Mouse (Mus musculus) frontal cortex, postnatal 10 days (tissue): ENCODE results near the gene Gtf3c5.

Experiments
- DNase-seq, 2 experiments: peaks; one replicate each; pipeline ENCODE4 v3.0.0; 2022; ENCODE audit warnings: low spot score in 2 of 2, mixed read lengths in 1 of 2

Gene Gtf3c5

GRCm38 (mm10) chr2:28534436-28535262, 48.9 kb downstream of the Gtf3c5 start:
- DNase-seq = no peak

DNA sequence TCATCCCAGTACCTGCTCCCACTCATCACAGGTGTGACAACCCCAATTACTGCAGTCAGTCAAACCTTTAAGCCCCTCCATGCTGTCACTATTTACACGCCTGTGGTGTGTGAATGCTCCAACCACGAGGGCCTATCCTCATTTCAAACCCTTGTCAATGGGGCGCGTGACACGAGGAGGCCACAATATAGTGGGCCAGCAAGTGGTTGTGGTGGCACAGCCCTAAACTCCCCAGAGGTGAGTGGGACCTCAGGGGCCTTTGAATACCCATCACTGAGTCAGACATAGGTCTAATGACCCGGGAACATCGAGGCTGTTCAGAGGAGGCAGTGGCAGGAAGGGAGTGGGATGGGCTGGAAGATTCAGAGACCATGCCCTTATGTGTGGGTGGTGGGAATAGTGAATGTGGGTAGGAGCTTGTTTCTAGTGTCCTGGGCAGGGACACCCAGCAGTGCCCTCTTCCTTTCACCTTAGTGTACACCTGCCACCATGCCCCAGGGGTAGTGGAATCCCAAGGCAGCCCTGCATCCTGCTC, 49.6 kb downstream of the Gtf3c5 start:
- no peak for DNase-seq

DNA sequence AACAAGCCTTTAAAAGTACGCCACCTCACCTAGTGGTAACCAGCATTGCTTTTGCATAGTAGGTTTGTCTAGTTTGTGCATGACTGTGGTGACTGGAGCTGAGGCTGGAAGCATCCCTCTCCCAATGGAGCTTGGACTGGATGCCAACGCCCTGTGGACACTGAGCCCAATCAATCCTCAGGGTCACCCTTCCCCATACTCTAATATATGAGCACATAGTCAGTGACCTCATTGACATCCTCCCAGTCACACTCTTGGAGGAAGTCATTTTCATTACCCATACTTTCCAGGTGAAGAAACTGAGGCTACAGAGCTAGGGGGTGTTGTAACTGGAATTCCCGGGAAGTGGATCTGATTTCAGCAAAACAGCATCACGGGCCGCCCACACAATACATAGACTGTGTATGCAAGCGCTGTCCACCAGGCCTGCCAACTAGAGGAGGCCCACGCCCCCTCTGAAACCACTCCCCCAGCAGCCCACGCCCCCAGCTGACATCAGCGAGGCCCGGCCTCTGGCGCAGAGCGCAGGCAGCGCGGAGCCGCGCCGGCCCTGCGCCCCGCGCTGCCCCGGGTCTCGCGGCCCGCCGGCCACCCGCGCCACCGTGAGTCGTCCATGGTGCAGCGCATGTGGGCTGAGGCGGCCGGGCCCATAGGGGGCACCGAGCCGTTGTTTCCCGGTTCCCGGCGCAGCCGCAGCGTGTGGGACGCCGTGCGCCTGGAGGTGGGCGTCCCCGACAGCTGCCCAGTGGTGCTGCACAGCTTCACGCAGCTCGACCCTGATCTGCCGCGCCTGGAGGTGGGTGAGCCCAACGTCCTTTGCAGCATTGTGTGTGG, 50.4 kb downstream of the Gtf3c5 start:
- peak; percentile 81 to 85 for DNase-seq

- no peak for DNase-seq
Measured at GRCm38 (mm10) chr2:28530311-28530710, 53.2 kb downstream of the Gtf3c5 start.

DNA sequence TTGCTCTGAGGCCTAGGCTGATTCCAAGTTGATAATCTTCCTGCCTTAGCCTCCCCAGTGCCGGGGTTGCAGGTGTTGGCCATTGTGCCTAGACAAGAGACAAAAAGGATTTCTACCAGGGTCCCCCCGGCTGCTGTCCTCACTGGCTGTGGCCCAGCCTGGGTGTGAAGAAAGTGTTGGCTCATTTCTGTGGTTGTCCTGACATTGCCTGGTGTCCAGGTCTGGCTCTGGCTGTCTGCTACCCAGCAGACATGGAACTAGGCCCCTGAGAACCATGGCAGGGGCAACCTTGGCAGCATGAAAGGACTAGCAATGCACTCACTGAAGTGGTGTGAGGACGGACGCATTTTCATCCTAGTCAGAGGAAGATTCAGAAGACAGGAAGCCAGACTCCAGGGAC, 53.7 kb downstream of the Gtf3c5 start:
- no peak for DNase-seq

DNA sequence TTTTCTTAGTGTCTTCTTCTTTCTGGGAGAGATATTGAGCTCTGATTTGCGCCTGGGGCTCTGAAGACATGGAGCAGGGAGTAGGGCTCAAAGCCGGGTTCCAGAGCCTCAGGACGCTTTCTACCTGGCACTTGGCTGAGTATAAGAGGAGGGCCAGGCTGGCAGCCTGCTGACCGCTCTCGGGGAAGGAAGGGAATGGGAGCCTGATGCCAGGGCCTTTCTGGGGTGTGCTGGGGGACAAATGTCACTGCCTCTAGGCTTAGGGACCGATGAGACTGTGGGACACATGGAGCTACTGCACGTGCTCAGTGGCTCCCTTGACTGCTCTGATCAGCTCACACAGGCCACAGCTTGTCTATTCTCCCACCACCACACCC, 55.2 kb downstream of the Gtf3c5 start:
- DNase-seq = no peak

GRCm38 (mm10) chr2:28527436-28528353, 55.9 kb downstream of the Gtf3c5 start:
- DNase-seq = no peak

DNA sequence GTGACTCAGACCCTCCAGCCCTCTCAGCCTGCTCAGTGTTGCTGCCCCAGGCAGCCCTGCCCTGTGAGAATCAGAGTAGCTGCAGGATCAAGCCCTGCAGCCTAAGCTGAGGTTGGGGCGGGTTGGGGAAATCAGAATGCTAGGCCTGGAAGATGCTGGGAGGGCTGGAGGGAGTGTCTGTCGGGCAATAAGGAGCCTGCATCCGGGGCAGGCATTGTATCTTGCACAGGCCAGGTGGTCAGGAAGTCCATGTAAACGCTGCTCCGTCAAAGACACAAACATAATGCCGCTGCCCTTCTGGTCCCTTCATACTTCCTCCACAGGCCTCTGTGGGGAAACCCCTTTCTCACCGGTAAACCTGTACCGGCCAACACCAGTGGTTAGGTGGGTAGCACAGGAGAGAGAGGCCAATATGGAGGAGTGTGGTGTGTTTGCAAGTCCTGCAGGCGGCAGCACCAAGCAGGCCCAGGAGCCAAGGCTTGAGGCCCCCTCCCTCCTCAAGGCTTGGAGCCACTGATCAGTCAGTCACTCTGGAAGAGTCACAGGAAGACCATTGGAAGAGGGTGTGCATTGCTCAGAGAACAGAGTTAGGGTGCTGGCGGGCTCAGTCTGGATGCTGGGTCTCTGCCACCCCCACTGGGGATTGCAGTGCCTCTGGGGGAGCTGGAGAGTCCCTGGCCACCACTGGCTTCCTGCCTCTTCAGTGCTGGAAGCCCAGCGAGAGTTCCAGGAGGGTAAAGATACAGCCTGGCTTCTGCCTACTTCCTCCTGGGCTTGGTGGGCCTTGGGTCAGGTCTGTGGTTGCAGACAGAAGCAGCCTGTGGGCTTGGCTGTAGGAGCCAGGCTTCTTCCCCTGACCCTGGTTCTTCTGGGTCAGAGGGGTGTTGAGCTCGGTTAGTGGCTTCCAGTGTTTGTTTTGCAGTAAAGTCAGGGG, 57.3 kb downstream of the Gtf3c5 start:
- peak in 1 of 2 experiments; percentile 33 for DNase-seq

- peak in 1 of 2 experiments; percentile 44 for DNase-seq
Measured at GRCm38 (mm10) chr2:28525219-28525942, 58.2 kb downstream of the Gtf3c5 start.

GRCm38 (mm10) chr2:28524406-28524805, 59.1 kb downstream of the Gtf3c5 start:
- no peak for DNase-seq

GRCm38 (mm10) chr2:28523643-28524117, 59.9 kb downstream of the Gtf3c5 start:
- peak; percentile 86 to 87 for DNase-seq

DNA sequence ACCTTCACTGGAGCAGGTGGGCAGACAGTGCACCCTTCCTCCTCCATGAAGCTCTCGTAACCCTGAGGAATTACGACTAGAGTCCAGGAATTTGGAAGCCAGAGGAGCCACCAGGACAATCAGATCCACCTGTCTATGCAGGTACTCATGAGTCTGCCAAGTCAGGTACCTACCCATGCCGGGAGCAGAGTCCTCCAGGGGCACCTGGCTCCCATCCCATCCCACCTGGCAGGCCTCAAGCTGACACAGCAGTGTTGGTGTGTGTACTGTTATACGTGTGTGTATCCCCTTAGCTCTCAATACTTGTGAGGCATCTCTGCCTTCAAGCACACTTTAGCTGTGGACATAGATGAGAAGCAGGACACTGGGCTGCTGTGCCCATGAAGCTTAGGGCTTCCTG, 61.4 kb downstream of the Gtf3c5 start:
- no peak for DNase-seq

- peak; percentile 45 to 75 for DNase-seq
Measured at GRCm38 (mm10) chr2:28521571-28522151, 61.9 kb downstream of the Gtf3c5 start.

GRCm38 (mm10) chr2:28520581-28520980, 63.0 kb downstream of the Gtf3c5 start:
- no peak for DNase-seq

DNA sequence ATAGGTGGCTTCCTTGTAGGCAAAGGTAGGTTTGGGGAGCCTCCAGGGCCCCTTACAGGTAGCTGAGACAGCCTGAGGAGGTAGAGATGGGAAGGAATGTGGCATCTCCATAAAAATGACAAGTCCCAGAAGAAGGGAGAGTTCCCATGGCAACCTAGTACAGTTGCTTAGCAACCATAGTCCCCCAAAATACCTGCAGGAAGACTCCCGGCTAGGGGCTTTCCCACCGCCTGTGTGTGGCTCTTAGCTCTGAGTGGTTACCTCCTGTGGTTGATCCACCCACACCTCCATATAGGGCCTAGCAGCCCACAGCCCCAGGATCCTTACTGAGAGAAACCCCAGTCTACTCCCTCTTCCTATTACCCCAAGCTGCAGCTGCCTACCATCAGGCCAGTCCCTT, 65.3 kb downstream of the Gtf3c5 start:
- DNase-seq = peak; percentile 68 to 87

DNA sequence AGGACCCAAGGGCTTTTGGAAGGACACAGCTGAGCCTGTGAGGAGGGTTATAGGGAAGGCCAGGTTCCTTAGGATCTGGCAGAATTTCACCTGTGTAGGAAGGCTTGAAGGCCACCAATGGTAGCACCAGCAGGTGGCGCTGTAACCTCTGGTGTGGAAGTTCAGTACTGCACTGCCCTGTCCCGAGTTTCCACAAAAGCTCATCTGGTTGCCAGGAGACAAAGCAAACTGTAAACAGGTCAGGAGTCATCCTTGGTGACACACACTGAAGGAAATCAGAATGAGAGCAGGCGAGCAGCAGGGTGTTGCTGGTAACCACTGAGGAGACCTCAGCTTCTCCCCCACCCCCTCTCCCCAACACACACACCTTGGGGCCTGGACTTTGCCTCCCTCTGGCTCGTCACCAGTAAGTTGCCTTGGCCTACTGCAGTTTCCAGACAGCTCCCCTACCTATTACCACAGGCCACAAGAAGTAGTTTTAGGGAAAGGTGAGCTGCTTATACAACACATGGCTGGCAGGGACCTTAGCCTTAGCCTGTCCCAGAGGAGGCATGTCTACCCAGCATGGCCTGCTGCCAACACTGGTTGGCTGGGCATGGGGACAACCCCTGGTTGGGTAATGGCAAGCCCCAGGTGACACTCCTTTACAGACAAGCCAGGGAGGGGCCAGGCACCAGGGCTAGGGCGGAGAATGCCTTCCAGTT, 66.2 kb downstream of the Gtf3c5 start:
- peak in 1 of 2 experiments; percentile 63 for DNase-seq
